Mouse (Mus musculus): ENCODE measurements around the gene Srxn1.

Srxn1 gene

DNA sequence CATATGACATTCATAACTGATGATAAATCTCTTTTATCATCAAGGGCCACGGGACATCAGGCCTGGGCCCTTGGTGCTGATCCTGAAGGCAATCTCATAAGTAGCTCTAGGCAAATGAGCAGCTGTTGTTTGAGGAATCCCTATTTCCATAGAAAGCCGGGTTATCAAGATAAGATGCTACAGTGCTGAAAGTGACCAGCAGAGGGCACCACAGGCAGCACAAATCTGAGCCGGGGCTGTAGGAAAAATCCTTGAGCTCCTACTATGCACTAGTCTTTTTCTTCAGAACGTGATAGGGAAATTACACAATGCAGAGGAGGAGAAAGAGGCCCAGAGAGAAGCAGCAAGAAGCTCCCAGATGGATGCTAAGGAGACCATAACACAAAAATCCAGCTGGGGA is 16.2 kb upstream of the Srxn1 start:
- peak in 1 of 2 experiments; percentile 90 for DNase-seq (ENCODE audit: inconsistent age in 2 of 2, low spot score in 1 of 2)

DNA sequence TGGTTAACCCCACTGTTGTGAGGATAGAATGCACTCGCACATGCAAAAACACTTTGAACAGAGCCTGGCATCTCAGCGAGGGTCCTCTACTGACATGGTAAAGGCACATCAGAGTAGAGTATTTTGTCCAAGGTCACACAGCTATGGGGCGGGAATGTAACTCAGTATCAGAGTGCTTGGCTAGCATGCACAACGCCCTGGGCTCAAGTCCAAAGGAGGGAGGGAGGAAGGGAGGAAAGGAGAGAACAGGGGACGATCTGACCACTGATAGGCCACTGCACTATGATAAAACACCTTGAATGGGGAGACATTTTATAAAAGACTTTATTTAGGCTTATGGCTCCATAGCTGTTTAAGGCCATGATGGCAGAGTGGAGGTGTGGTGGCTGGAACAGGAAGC is 15.7 kb upstream of the Srxn1 start:
- no peak for DNase-seq (ENCODE audit: inconsistent age in 2 of 2, low spot score in 1 of 2)

DNA sequence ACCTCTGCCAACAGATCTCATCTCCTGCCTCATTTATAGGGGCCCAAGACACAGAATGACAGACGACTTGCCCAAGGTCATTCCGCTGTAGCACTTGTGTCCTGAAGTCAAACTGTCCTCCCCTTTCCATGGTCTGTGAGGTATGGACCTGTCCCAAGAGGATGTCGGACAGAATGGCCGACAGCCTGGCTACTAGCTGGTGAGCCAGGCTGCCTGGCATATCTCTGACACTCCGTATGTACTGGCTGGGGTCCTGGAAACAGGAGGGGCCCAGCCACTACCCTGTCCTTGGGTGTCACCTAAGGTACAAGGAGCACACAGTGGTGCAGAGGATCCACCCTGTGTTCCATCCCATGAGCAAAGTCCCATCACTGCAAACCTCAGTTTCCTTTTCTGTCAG is 14.8 kb upstream of the Srxn1 start:
- DNase-seq (ENCODE audit: inconsistent age in 2 of 2, low spot score in 1 of 2), result no peak

DNA sequence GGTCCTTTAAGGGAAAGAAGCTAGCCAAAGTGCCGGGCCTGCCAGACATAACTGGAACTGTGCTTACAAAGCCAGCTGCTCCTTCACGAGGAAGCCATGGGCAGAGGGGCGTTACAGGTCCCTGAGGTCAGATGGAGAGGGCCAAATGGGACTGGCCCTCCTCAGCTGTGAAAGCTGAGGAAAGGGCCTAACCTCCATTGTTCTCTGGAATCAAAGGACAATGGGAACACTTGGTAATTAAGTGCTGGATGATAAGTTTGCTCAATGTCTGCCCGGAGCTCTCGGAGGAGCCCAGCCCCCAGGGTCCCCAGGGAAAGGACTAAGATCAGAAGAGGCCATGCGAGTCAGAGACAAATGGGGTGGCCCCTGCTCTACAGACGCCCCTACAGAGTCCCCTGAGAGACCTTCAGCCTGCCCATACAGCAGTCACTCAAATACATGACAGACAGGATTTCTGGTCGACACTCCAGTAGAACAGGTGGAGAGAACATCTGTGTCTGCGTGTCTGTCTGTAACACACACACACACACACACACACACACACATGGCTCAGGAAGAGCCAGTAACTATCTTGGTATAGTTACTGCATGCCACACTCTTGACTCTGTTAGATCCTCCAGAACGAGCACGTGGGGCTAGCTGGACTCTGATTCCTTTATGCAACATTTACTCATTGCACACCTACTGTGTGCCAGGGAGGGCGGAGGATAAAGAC is 13.8 kb upstream of the Srxn1 start:
- DNase-seq (ENCODE audit: inconsistent age in 2 of 2, low spot score in 1 of 2), result no peak

DNA sequence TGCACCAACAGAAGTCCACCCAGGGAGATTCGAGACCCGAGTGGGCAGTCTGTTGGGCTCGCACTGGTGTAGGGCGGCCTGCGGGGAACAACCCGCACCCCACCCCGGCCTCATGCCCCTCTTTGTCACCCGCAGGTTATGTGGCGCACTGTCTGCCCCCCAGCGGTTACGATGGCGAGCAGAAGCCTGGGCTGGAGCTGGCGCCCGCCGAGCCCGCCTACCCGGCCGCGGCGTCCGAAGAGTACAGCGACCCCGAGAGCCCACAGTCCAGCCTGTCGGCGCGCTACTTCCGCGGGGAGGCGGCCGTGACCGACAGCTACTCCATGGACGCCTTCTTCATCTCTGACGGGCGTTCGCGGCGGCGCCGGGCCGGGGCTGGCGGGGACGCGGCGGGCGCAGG is 12.4 kb upstream of the Srxn1 start:
- no peak for DNase-seq (ENCODE audit: inconsistent age in 2 of 2, low spot score in 1 of 2)

DNA sequence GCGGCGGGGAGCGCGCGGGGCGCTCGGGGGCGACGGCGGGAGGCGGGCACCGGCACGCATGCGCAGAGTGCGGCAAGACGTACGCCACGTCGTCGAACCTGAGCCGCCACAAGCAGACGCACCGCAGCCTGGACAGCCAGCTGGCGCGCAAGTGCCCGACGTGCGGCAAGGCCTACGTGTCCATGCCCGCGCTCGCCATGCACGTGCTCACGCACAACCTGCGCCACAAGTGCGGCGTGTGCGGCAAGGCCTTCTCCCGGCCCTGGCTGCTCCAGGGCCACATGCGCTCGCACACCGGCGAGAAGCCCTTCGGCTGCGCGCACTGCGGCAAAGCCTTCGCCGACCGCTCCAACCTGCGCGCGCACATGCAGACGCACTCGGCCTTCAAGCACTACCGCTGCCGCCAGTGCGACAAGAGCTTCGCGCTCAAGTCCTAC is 11.9 kb upstream of the Srxn1 start:
- peak; percentile 62 to 82 for DNase-seq (ENCODE audit: inconsistent age in 2 of 2, low spot score in 1 of 2)

DNA sequence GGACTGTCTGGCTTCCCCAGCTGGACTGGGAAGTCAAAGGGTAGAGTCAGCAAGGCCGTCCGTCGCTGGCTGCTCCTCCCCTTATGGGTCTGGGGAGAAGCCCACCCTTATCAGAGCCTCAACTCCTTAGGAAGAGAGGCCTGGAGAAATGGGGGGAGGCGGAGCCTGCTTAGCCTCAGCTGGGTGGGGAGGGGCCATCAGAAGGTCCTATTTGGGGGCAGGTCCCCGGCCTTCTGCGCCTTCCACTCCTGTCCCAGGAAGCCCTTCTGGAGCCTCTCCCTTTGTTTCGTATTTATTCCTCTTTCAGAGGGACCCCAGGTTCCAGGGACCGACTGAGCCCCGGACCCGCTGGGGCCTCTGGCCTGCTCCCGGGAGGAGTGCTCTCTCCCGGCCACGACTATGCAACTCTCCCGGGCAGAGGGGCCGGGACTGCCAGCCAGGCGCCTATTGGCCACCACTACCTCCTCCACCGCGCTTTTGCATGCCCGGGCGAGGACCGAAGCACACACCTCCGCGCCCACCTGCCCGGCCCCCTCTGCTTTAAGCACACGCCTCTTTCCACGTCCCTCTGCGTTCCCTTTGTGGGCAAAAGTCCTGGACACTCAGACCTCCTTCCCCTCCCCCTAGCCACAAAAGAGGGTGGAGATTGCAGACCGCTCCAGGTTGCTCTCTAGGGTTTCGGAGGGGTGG is 10.3 kb upstream of the Srxn1 start:
- DNase-seq (ENCODE audit: inconsistent age in 2 of 2, low spot score in 1 of 2), result peak in 1 of 2 experiments; percentile 28

DNA sequence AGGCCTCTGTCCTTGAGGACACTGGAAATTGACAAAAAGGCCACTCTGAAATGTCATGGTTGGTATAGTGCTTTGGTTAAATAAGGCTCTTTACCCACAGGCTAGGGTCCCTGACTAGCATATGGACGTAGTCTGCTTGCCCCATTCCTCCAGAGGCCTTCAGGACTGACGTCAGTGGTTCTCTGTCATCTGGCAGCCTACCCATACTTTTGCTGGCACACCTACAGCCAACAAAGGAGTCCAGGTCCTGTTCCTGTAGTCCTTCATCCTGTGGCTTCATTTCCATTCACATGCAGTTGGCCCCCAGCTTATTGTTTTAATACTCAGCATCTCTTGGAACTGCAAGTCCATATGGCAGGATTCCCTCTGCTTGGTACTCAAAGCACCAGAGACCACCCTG is 8.4 kb upstream of the Srxn1 start:
- peak in 1 of 2 experiments; percentile 57 for DNase-seq (ENCODE audit: inconsistent age in 2 of 2, low spot score in 1 of 2)

DNA sequence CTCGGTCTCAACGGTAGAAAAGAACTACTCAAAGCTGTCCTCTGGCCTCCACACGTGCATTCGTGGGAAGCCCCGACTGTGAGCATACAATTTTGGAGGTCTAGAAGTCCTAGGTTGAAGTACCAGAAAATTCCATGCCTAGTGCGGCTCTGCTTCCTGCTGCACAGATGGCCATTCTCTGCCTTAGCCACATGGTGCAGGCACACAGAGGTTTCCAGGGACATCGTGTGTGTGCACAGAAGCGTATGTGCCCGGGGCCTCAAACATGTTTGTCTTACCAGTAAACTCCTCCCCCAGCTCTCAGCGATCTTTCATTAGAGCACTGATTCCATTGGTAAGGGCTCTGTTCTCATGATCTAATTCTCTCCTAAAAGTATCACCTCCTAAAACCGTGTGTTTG is 7.4 kb upstream of the Srxn1 start:
- DNase-seq (ENCODE audit: inconsistent age in 2 of 2, low spot score in 1 of 2), result peak in 1 of 2 experiments; percentile 24

DNA sequence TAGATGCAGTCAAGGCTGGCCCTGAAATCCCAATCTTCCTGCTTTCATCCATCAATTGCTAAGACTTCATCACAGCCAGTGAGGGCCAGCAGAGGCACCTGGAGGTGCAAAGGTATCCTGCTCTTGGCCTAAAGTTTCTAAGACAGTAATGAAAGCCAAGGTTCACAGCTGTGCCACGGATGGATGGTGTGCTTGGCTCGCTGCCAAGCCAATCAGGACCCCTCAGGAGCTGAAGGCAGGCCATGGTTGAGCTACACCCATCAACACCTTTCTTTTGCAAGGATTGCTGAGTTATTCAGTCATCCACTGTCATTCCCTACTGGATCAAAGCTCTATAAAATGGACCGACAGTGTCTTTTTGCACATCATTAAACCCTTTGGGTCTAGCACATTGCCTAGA is 5.8 kb upstream of the Srxn1 start:
- no peak for DNase-seq (ENCODE audit: inconsistent age in 2 of 2, low spot score in 1 of 2)

DNA sequence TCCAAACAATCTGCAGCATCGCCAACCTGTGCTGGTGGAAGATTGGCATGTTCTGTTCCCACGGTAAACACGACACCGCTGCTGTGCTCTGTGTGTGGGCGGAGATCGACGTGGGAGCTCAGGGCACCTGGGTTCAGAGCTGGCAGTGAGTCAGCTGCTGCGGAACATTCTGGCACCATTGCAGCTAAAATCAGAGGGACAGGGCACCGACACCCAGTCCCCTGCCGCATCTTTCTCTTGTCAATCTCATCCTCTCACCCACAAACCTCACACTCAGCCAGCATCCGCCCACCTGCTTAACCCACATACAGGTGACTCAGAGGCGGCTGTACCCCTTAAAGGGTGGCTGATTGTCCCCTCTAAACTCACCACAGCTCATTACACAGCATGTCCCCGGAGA is 3.6 kb upstream of the Srxn1 start:
- peak in 1 of 2 experiments; percentile 40 for DNase-seq (ENCODE audit: inconsistent age in 2 of 2, low spot score in 1 of 2)

DNA sequence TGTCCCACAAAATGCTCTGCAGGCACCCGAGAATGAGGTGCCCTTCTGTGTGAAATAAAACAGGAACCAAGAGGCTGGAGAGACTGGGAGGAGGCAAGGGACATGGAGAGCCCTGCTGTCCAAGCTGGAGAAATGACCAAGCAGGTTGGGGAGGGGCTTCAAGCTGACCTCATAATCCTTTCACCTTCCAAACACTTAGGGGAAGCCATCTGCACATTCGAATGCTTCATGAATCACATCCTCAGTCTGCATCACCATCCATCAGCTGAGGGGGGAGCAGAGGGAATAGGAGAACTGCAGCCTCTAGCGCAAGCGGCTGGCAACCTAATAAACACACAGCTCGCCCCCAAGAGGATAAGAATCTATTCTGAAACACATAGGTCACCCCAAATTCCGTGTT is 2.9 kb upstream of the Srxn1 start:
- DNase-seq (ENCODE audit: inconsistent age in 2 of 2, low spot score in 1 of 2), result peak in 1 of 2 experiments; percentile 24

DNA sequence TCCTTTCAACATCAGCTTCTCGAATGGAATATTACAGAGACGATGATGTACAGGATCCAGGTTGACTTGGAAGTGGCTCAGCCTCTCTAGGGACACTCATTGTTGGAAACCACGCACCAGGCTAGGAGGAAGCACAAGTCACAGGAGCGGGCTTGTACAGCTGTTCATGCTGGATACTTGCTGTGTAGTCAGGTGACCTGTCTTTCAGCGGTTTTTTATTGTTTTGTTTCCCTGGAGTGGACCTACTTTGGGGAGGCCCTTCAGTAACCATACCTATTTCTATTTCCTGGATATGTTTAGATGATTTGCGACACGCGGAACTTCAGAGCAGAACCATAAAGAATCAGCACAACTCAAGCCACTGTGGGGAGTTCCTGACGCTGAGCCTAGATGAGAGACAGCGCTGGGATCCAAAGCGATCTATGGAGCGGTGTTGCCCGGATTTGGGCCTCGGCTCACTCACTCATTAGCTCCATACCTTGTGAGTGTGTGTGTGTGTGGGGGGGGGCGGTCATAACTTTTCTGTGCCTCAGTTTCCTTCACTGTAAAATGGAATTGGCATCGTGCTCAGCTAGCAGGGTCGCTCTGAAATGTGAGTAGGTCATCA is 502 bp upstream of the Srxn1 start:
- no peak for DNase-seq (ENCODE audit: inconsistent age in 2 of 2, low spot score in 1 of 2)

DNA sequence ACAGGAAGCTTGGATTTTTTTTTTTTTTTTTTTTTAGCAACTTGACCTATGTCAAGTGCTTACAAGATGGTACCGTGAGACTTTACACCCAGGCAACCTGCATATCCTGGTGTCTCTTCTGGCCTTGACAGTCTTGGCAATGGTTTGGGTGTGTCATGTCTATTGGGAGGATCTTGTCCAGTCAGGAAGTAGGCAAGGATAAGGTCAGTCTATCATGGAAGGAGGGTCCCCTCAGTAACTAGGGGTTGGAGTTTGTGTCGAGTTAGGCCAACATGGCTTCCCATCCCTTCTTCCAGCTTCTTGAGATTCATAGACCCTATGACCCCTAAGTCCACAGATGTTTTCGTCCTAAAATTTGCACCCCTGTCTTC is 894 bp downstream of the Srxn1 start:
- peak in 1 of 2 experiments; percentile 80 for DNase-seq (ENCODE audit: inconsistent age in 2 of 2, low spot score in 1 of 2)

DNA sequence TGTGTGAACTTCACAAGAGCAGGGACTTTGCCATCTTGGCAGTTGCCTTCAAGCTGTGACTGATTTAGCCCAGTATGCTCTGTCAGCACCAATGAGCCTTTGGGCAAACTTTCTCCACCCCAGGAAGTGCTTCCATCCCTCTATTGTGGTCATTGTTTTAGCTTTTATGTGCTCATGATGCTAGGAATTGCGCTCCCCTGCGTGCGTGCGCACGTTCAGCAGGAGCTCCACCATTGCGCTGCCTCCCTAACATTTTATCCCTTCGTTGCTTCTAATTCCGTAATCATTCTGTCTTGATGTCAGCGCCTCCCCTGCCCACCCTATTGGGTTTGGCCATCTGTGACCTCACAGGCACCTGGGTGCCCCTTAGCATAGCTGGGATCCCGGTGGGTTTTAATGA is 1.3 kb downstream of the Srxn1 start:
- DNase-seq (ENCODE audit: inconsistent age in 2 of 2, low spot score in 1 of 2), result no peak

DNA sequence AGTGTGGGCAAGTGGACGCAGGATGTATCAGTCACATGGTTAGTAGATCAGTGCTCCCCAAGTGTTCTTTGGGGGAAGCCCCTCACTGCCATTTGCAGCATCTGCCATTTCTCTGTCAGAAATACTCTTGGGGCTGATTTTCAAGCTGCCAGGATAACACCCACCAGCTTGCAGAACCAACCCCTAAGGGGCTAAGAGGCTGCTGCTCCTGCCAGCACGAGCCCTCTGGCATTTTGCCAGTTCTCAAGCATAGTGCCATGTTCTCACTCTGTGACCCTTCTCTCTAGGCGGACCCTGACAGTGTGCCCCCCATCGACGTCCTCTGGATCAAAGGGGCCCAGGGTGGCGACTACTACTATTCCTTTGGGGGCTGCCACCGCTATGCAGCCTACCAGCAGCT is 3.4 kb downstream of the Srxn1 start:
- peak in 1 of 2 experiments; percentile 67 for DNase-seq (ENCODE audit: inconsistent age in 2 of 2, low spot score in 1 of 2)

DNA sequence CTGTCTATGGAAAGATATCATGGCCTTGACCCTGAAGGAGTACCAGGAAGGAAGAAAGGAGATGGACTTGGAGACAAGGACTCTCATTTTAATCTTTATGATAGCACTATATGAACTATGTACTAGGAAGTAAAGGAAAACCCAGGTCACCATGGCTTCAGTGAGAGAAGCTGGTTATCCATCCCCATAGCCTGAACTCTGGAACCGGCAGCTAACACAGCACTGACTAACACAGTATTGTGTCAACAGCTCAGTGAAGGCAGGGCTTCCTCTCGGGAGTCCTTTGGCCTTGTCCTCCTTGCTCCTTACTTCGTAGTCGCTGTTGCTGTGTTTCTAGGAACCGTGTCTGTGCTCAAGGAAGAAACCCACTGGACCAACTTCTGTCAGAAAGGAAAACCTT is 4.1 kb downstream of the Srxn1 start:
- DNase-seq (ENCODE audit: inconsistent age in 2 of 2, low spot score in 1 of 2), result peak in 1 of 2 experiments; percentile 72

DNA sequence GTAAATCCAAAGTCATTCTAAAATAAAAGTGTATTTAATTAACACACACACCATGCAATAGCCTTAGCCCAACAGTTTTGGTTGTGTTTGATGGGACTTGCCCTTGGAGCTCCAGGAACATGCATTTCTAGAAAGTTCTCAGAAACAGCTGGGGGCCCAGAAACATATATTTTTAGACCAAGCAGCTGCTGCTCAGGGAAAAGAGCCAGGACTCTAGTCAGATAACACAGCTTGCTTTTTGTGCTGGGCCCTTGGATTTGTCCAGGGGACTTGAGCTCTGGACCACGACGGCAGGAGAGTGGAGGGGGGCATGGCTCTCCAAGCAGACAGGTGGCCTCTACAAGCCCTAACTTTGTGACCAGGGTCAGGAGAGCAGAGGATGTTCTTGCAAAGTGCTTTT is 6.0 kb downstream of the Srxn1 start:
- no peak for DNase-seq (ENCODE audit: inconsistent age in 2 of 2, low spot score in 1 of 2)

DNA sequence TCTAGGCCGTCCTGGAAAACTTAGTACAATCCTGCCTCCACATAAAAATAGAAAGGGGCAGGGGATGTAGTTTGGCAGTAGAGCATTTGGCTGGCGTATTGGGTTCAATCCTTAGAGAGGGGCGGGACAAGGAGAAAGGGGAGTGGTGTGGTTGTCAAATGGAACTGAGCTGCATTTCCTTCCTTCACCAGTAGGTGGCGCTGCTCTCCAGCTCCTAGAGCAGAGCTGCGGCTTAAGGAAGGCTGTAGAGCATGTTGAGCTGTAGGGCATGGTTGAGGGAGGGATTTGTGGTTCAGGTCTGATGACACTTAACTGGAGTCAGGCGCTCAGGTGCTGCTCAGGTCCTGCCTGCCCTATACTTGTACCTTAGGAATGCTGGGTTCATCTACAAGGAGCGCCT is 6.6 kb downstream of the Srxn1 start:
- DNase-seq (ENCODE audit: inconsistent age in 2 of 2, low spot score in 1 of 2), result peak; percentile 87 to 97

DNA sequence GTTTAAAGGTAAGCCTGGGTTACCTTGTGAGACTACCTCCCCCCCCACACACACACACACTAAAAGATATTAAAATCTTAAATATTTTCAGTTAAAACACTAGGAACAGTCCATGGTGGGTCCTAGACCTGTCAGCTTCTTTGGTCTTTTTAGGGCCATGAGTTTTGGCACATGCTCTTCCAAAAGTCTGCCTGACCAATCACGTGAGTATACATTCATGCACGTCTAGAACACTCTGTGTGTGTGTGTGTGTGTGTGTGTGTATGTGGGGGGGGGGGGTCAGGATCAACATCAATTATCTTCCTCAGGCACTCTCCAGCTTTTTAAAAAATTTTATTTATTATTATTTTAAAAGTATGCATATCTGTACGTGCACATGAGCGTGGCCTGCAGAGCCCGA is 7.2 kb downstream of the Srxn1 start:
- no peak for DNase-seq (ENCODE audit: inconsistent age in 2 of 2, low spot score in 1 of 2)

DNA sequence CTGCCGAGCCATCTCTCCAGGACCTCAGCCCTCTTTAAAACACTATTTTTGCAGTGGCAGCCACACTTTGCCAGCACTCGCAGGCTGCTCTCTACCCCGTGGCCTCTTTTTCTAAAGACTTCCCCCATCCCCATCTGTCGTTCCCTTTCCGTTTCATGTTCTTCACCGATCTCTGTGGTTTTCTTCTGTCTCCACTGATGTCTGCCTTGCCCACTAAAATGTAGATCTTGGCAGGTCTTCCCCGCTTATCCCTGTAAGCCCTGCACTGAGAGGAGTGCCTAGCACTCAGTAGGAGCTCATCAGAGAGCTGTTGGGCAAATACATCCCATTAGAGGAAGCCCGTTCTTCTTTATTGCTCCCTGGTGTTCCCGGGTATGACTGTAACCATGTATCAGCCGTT is 7.7 kb downstream of the Srxn1 start:
- peak in 1 of 2 experiments; percentile 19 for DNase-seq (ENCODE audit: inconsistent age in 2 of 2, low spot score in 1 of 2)

All from adrenal gland, adult (tissue).